Mouse (Mus musculus): Measurements from ENCODE around the gene Abi3. TPM values are rescaled to one million over a fixed set of nuclear protein-coding genes. Genes with fewer than 3 reads are reported as not detected.

The Abi3 gene
- polyA plus RNA-seq, 1 experiment = 141 TPM

- no peak for TF ChIP-seq POLR2A (IDR thresholded peaks at IDR 0.05; ENCODE audit: borderline replicate concordance, extremely low read depth, low read depth, low read length)
- TF ChIP-seq CTCF (IDR thresholded peaks at IDR 0.05; ENCODE audit: insufficient read depth, low read length) = no peak
- no peak for DNase-seq
- Histone ChIP-seq H3K4me3 (replicated peaks; ENCODE audit: extremely low read depth, low read depth, low read length) (no peak overlapping the region), H3K4me1 (ENCODE audit: control insufficient read depth, insufficient read depth, low read length) (peaks cover 46% of the 10 kb centered on the region)
- 44% methylated on average over 18 of the region's 18 CpGs for WGBS
These were observed 8.6 kb downstream of the Abi3 start for GRCm38 (mm10) chr11:95833631-95834142.

DNA sequence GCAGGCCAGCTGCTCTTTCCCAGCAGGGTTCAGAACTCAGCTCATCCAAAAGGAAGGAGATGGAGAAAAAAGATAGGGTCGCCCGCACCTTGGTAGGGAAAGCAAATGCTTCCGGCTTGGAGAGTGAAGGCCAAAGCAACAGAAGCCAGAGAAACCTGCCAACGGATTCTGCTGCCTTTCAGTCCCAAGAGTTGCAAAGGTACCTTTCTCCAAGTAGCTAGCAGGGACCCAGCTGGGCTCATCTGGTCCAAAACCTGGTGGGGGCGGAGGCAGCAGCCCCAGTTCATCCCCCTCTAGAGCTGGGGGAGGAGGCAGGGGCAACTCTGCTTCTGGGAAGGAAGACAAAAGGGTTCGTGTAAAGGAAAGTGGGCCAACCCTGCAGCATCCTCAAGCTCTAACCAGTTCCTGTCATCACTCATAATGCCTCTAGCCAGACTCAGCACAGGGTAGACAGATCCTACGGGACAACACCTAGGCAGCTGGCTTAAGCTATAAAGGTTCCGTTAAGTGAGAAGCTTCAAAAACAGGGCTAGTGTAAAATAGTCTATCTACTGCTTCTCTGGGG is 9.2 kb downstream of the Abi3 start:
- 66% methylated on average over 8 of the region's 8 CpGs for WGBS
- H3K4me3 ChIP-seq (replicated peaks; ENCODE audit: extremely low read depth, low read depth, low read length) = no peak overlapping the region
- TF ChIP-seq CTCF (IDR thresholded peaks at IDR 0.05; ENCODE audit: insufficient read depth, low read length) (no peak), POLR2A (IDR thresholded peaks at IDR 0.05; ENCODE audit: borderline replicate concordance, extremely low read depth, low read depth, low read length) (no peak)
- DNase-seq = no peak
- H3K4me1 ChIP-seq (ENCODE audit: control insufficient read depth, insufficient read depth, low read length) = peaks cover 40% of the 10 kb centered on the region

GRCm38 (mm10) chr11:95832129-95833005 is 9.9 kb downstream of the Abi3 start:
- Histone ChIP-seq H3K4me3 (replicated peaks; ENCODE audit: extremely low read depth, low read depth, low read length) (no peak overlapping the region), H3K4me1 (ENCODE audit: control insufficient read depth, insufficient read depth, low read length) (peaks cover 34% of the 10 kb centered on the region)
- no peak for DNase-seq
- TF ChIP-seq CTCF (IDR thresholded peaks at IDR 0.05; ENCODE audit: insufficient read depth, low read length) (no peak), POLR2A (IDR thresholded peaks at IDR 0.05; ENCODE audit: borderline replicate concordance, extremely low read depth, low read depth, low read length) (no peak)
- 81% methylated on average over 18 of the region's 18 CpGs for WGBS

- DNase-seq = no peak
- TF ChIP-seq POLR2A (IDR thresholded peaks at IDR 0.05; ENCODE audit: borderline replicate concordance, extremely low read depth, low read depth, low read length) = no peak
- TF ChIP-seq CTCF (IDR thresholded peaks at IDR 0.05; ENCODE audit: insufficient read depth, low read length) = no peak
- no peak overlapping the region for H3K4me3 ChIP-seq (replicated peaks; ENCODE audit: extremely low read depth, low read depth, low read length)
- WGBS = 33% methylated on average over 15 of the region's 15 CpGs
- H3K4me1 ChIP-seq (ENCODE audit: control insufficient read depth, insufficient read depth, low read length) = peaks cover 28% of the 10 kb centered on the region
These were observed 10.6 kb downstream of the Abi3 start for GRCm38 (mm10) chr11:95831641-95832040.

- Histone ChIP-seq H3K4me1 (ENCODE audit: control insufficient read depth, insufficient read depth, low read length) (peaks cover 25% of the 10 kb centered on the region), H3K4me3 (replicated peaks; ENCODE audit: extremely low read depth, low read depth, low read length) (no peak overlapping the region)
- TF ChIP-seq POLR2A (IDR thresholded peaks at IDR 0.05; ENCODE audit: borderline replicate concordance, extremely low read depth, low read depth, low read length) (no peak), CTCF (IDR thresholded peaks at IDR 0.05; ENCODE audit: insufficient read depth, low read length) (no peak)
- WGBS = 52% methylated on average over 10 of the region's 10 CpGs
- DNase-seq = no peak
These were observed 11.0 kb downstream of the Abi3 start for GRCm38 (mm10) chr11:95831276-95831619.

DNA sequence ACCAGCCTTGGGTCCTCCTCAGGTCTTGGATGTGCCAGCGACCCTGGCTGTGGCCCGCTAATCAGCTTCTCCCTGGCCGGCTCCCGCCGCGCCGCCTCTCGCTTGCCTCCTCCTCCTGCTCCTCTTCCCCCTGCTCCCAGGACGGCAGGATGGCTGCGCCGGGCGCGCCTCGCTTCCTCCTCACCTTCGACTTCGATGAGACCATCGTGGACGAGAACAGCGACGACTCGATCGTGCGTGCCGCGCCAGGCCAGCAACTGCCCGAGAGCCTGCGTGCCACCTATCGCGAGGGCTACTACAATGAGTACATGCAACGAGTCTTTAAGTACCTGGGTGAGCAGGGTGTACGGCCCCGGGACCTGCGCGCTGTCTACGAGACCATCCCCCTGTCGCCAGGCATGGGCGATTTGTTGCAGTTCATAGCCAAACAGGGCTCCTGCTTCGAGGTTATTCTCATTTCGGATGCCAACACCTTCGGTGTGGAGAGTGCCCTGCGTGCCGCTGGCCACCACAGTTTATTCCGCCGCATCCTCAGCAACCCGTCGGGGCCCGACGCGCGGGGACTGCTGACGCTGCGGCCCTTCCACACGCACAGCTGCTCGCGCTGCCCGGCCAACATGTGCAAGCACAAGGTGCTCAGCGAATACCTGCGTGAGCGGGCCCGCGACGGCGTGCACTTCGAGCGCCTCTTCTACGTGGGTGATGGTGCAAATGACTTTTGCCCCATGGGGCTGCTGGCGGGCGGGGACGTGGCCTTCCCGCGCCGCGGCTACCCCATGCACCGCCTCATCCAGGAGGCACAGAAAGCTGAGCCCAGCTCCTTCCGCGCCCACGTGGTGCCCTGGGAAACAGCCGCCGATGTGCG is 11.6 kb downstream of the Abi3 start:
- peaks cover 21% of the 10 kb centered on the region for H3K4me1 ChIP-seq (ENCODE audit: control insufficient read depth, insufficient read depth, low read length)
- no peak overlapping the region for H3K4me3 ChIP-seq (replicated peaks; ENCODE audit: extremely low read depth, low read depth, low read length)
- WGBS = 36% methylated on average over 80 of the region's 80 CpGs
- no peak for DNase-seq
- TF ChIP-seq CTCF (IDR thresholded peaks at IDR 0.05; ENCODE audit: insufficient read depth, low read length) = no peak
- peak; percentile 2; the same call in 1 of the 2 replicates for TF ChIP-seq POLR2A (IDR thresholded peaks at IDR 0.05; ENCODE audit: borderline replicate concordance, extremely low read depth, low read depth, low read length)

DNA sequence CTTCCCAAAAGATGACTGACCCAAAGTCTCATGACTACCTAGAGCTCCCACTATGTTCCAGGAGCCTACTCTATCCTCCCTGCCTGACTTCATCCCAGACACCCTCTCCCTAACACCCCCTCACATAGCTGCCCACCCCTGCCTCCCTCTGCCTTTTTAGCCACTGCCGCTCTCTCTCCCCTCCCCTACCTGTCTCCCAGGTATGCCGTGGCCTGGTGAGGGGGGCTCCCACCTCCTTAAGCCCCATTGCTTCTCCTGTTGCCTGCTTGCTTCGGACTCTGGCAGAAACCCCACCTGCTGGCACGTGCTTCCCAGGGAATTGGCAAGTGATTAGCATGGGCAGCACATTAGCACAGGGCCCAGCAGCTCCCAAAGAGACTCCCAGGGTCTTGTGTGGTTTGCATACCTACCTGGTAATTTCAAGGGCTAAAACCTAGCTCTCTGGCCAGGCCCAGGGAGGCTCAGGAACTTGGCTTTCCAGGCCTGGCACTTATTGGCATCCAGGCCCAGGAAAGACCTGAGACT is 12.7 kb downstream of the Abi3 start:
- H3K4me1 ChIP-seq (ENCODE audit: control insufficient read depth, insufficient read depth, low read length) = peaks cover 16% of the 10 kb centered on the region
- WGBS = 66% methylated on average over 4 of the region's 4 CpGs
- no peak for DNase-seq
- no peak overlapping the region for H3K4me3 ChIP-seq (replicated peaks; ENCODE audit: extremely low read depth, low read depth, low read length)
- TF ChIP-seq POLR2A (IDR thresholded peaks at IDR 0.05; ENCODE audit: borderline replicate concordance, extremely low read depth, low read depth, low read length) (no peak), CTCF (IDR thresholded peaks at IDR 0.05; ENCODE audit: insufficient read depth, low read length) (no peak)

DNA sequence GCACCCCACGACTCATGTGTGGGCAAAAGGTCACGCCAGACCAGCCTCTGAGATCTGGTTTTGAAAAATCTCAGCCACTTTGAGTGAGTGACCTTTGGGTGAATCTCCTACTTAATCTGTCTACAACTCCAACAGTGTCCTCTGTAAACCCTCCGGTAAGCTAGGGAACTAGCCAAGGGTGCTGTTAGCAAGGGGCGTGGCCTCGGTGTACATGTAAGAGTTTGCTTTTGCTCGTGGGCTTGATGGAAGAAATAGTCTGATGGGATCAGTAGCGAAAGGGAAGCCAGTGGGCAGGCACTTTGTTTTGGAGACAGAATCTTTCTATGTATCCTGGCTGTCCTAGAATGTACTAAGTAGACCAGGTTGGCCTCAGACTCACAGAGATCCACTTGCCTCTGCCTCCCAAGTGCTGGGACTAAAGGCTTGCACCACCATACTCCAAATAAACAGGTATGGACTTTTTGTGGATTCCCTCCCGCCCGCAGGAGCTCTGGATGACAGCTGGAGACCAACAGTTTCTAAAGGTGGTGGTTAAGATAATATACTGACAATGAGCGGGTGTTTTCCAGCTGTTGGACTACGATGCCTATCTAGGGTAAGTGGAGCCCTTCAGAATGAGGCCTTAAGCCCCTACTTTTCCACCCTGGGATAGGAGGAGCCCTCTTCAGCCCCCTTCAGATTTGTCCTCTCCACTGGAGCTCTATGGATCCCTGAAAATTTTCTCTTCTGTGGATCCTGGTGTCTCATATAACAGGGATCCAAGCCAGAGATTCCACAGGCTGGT is 13.9 kb downstream of the Abi3 start:
- TF ChIP-seq CTCF (IDR thresholded peaks at IDR 0.05; ENCODE audit: insufficient read depth, low read length) (no peak), POLR2A (IDR thresholded peaks at IDR 0.05; ENCODE audit: borderline replicate concordance, extremely low read depth, low read depth, low read length) (0 out of 2 replicates have a peak, but pooled peaks have one; percentile 7)
- DNase-seq = no peak
- H3K4me1 ChIP-seq (ENCODE audit: control insufficient read depth, insufficient read depth, low read length) = peaks cover 4% of the 10 kb centered on the region
- no peak overlapping the region for H3K4me3 ChIP-seq (replicated peaks; ENCODE audit: extremely low read depth, low read depth, low read length)
- WGBS = 58% methylated on average over 11 of the region's 11 CpGs

All from lung, adult 2 months (tissue).